Mouse (Mus musculus): ENCODE data around the gene E4f1. TPM values are rescaled to one million over a fixed set of nuclear protein-coding genes. Genes with fewer than 3 reads are reported as not detected.
A peak's percentile ranks its signal among the peaks of the same experiment; 100 is the strongest.

The E4f1 gene
- 79.4 and 80.6 TPM in 2 replicates for polyA plus RNA-seq (2012; rRNA removed)

- peak; percentile 99 to 100 for DNase-seq
- Histone ChIP-seq H3K4me1 (ENCODE audit: control insufficient read depth, insufficient read depth, low read length) (peaks cover 10% of the 10 kb centered on the region), H3K27ac (ENCODE audit: insufficient read depth, low read length) (peak within 1 kb of the TSS; percentile 67), H3K27me3 (ENCODE audit: control insufficient read depth, insufficient read depth, low read length) (no peaks in the 10 kb centered on the region), H3K4me3 (replicated peaks; ENCODE audit: insufficient read depth, low read depth, low read length) (peak within 1 kb of the TSS; percentile 81)
- TF ChIP-seq POLR2A (IDR thresholded peaks at IDR 0.05; ENCODE audit: borderline replicate concordance, insufficient read depth, low read length) = peak; percentile 73
- TF ChIP-seq CTCF (IDR thresholded peaks at IDR 0.05; ENCODE audit: borderline replicate concordance, insufficient read depth, low read depth, low read length) = no peak
- under 1% methylated on average over 75 of the region's 75 CpGs for WGBS
Measured at GRCm38 (mm10) chr17:24469910-24470602, at the start of gene E4f1, which contains the start of gene Pgp. Gene E4f1, minus strand, starts transcription at chr17:24470313. Gene Pgp, plus strand, starts transcription at chr17:24470392.

GRCm38 (mm10) chr17:24514270-24515257 lies 44.5 kb upstream of the E4f1 start:
- no peak overlapping the region for H3K4me3 ChIP-seq (replicated peaks; ENCODE audit: insufficient read depth, low read depth, low read length)
- H3K27me3 ChIP-seq (ENCODE audit: control insufficient read depth, insufficient read depth, low read length) = no peaks in the 10 kb centered on the region
- TF ChIP-seq POLR2A (IDR thresholded peaks at IDR 0.05; ENCODE audit: borderline replicate concordance, insufficient read depth, low read length) (no peak), CTCF (IDR thresholded peaks at IDR 0.05; ENCODE audit: borderline replicate concordance, insufficient read depth, low read depth, low read length) (no peak)
- peaks cover 3% of the 10 kb centered on the region; the same call in 1 of the 2 replicates for H3K4me1 ChIP-seq (ENCODE audit: control insufficient read depth, insufficient read depth, low read length)
- H3K27ac ChIP-seq (ENCODE audit: insufficient read depth, low read length) = no peak overlapping the region
- whole genome bisulfite sequencing = 86% methylated on average over 24 of the region's 24 CpGs
- DNase-seq = no peak

GRCm38 (mm10) chr17:24513609-24514008 lies 43.5 kb upstream of the E4f1 start:
- peak; percentile 65 to 74 for DNase-seq
- 29% methylated on average over 5 of the region's 5 CpGs for WGBS
- H3K4me1 ChIP-seq (ENCODE audit: control insufficient read depth, insufficient read depth, low read length) = peaks cover 3% of the 10 kb centered on the region; the same call in 1 of the 2 replicates
- H3K27me3 ChIP-seq (ENCODE audit: control insufficient read depth, insufficient read depth, low read length) = no peaks in the 10 kb centered on the region
- TF ChIP-seq POLR2A (IDR thresholded peaks at IDR 0.05; ENCODE audit: borderline replicate concordance, insufficient read depth, low read length) (no peak), CTCF (IDR thresholded peaks at IDR 0.05; ENCODE audit: borderline replicate concordance, insufficient read depth, low read depth, low read length) (peak; percentile 72; the same call in 1 of the 2 replicates)
- no peak overlapping the region for H3K4me3 ChIP-seq (replicated peaks; ENCODE audit: insufficient read depth, low read depth, low read length)
- H3K27ac ChIP-seq (ENCODE audit: insufficient read depth, low read length) = no peak overlapping the region

- Histone ChIP-seq H3K4me1 (ENCODE audit: control insufficient read depth, insufficient read depth, low read length) (peaks cover 19% of the 10 kb centered on the region), H3K27ac (ENCODE audit: insufficient read depth, low read length) (no peak overlapping the region)
- TF ChIP-seq CTCF (IDR thresholded peaks at IDR 0.05; ENCODE audit: borderline replicate concordance, insufficient read depth, low read depth, low read length) (no peak), POLR2A (IDR thresholded peaks at IDR 0.05; ENCODE audit: borderline replicate concordance, insufficient read depth, low read length) (no peak)
Measured at GRCm38 (mm10) chr17:24507806-24508460, 37.8 kb upstream of the E4f1 start.

GRCm38 (mm10) chr17:24507129-24507664 lies 37.1 kb upstream of the E4f1 start:
- H3K27ac ChIP-seq (ENCODE audit: insufficient read depth, low read length) = no peak overlapping the region

More at GRCm38 (mm10) chr17:24507806-24508460, 37.8 kb upstream of the E4f1 start:
- 41% methylated on average over 12 of the region's 12 CpGs for WGBS
- Histone ChIP-seq H3K4me3 (replicated peaks; ENCODE audit: insufficient read depth, low read depth, low read length) (no peak overlapping the region), H3K27me3 (ENCODE audit: control insufficient read depth, insufficient read depth, low read length) (no peaks in the 10 kb centered on the region)
- no peak for DNase-seq

GRCm38 (mm10) chr17:24506332-24507070 lies 36.4 kb upstream of the E4f1 start:
- H3K4me3 ChIP-seq (replicated peaks; ENCODE audit: insufficient read depth, low read depth, low read length) = peak overlapping the region; percentile 3

More at GRCm38 (mm10) chr17:24507129-24507664, 37.1 kb upstream of the E4f1 start:
- no peak for TF ChIP-seq CTCF (IDR thresholded peaks at IDR 0.05; ENCODE audit: borderline replicate concordance, insufficient read depth, low read depth, low read length)
- TF ChIP-seq POLR2A (IDR thresholded peaks at IDR 0.05; ENCODE audit: borderline replicate concordance, insufficient read depth, low read length) = no peak
- H3K27me3 ChIP-seq (ENCODE audit: control insufficient read depth, insufficient read depth, low read length) = no peaks in the 10 kb centered on the region
- WGBS = 31% methylated on average over 19 of the region's 19 CpGs
- H3K4me3 ChIP-seq (replicated peaks; ENCODE audit: insufficient read depth, low read depth, low read length) = no peak overlapping the region
- DNase-seq = no peak
- H3K4me1 ChIP-seq (ENCODE audit: control insufficient read depth, insufficient read depth, low read length) = peaks cover 19% of the 10 kb centered on the region

More at GRCm38 (mm10) chr17:24506332-24507070, 36.4 kb upstream of the E4f1 start:
- WGBS = 13% methylated on average over 36 of the region's 36 CpGs
- H3K4me1 ChIP-seq (ENCODE audit: control insufficient read depth, insufficient read depth, low read length) = peaks cover 19% of the 10 kb centered on the region
- DNase-seq = peak; percentile 65 to 71
- no peak overlapping the region for H3K27ac ChIP-seq (ENCODE audit: insufficient read depth, low read length)
- H3K27me3 ChIP-seq (ENCODE audit: control insufficient read depth, insufficient read depth, low read length) = no peaks in the 10 kb centered on the region
- TF ChIP-seq CTCF (IDR thresholded peaks at IDR 0.05; ENCODE audit: borderline replicate concordance, insufficient read depth, low read depth, low read length) (0 out of 2 replicates have a peak, but pooled peaks have one; percentile 10), POLR2A (IDR thresholded peaks at IDR 0.05; ENCODE audit: borderline replicate concordance, insufficient read depth, low read length) (no peak)

Measured in cerebellum, adult 2 months (tissue).